In genomic region chr1:73633071-73633470, GRCm38 (mm10) we compare ENCODE assay signal across 15 mouse cellular contexts.
"Had no signal": no experiment of that assay in that cellular context is flagged by ENCODE, and none has a peak within 500 bp of the region (broad histone marks: within the 10 kb centered on the region; RNA-seq: fewer than 3 reads in every experiment).

No protein-coding gene starts in this region.

- DNase-seq: lung, adult 2 months; lung, postnatal 14 days; lung, postnatal 36 days; right cerebral cortex, postnatal 14 days; thymus, adult 2 months; thymus, postnatal 25 days; thymus, postnatal 4 days had no signal

- H3K27ac ChIP-seq: lung, embryonic 15.5 days; macrophage; midbrain, embryonic 15.5 days; neural tube, embryonic 12.5 days; stomach, embryonic 15.5 days; stomach, postnatal 0 days had no signal

- H3K36me3 ChIP-seq: lung, embryonic 15.5 days; midbrain, embryonic 15.5 days; neural tube, embryonic 12.5 days; stomach, embryonic 15.5 days had no signal

- H3K4me2 ChIP-seq: lung, embryonic 15.5 days; midbrain, embryonic 15.5 days; neural tube, embryonic 12.5 days; stomach, embryonic 15.5 days had no signal

- H3K4me3 ChIP-seq: lung, embryonic 15.5 days; megakaryocyte, embryonic 14.5 days; midbrain, embryonic 15.5 days; neural tube, embryonic 12.5 days; stomach, embryonic 15.5 days had no signal

- H3K27me3 ChIP-seq: lung, embryonic 15.5 days; megakaryocyte, embryonic 14.5 days; midbrain, embryonic 15.5 days; neural tube, embryonic 12.5 days; stomach, embryonic 15.5 days had no signal

- H3K9me3 ChIP-seq: lung, embryonic 15.5 days; megakaryocyte, embryonic 14.5 days; midbrain, embryonic 15.5 days; neural tube, embryonic 12.5 days; stomach, embryonic 15.5 days had no signal

- H3K4me1 ChIP-seq: megakaryocyte, embryonic 14.5 days; midbrain, embryonic 15.5 days; neural tube, embryonic 12.5 days; stomach, embryonic 15.5 days had no signal

- H3K9ac ChIP-seq: lung, embryonic 15.5 days; midbrain, embryonic 15.5 days; neural tube, embryonic 12.5 days; stomach, embryonic 15.5 days had no signal

- ATAC-seq: lung, postnatal 0 days; midbrain, embryonic 15.5 days had no signal
